Mouse (Mus musculus): ENCODE data around the gene Ehbp1.

GRCm38 (mm10) chr11:22247736-22248135 is 94.4 kb downstream of the Ehbp1 start:
- no peak for TF ChIP-seq CTCF (IDR thresholded peaks at IDR 0.05; ENCODE audit: borderline replicate concordance, insufficient read depth, low read length)
- TF ChIP-seq POLR2A (IDR thresholded peaks at IDR 0.05; ENCODE audit: low read depth, low read length), result no peak
